Mouse (Mus musculus): ENCODE measurements around the gene Agfg1. TPM values are rescaled to one million over a fixed set of nuclear protein-coding genes. Genes with fewer than 3 reads are reported as not detected.

Agfg1 gene
- total and polyA plus RNA-seq, 3 experiments: 34.1 to 58.6 TPM; not detected in 1

GRCm38 (mm10) chr1:82801105-82801783 lies 38.0 kb upstream of the Agfg1 start:
- Histone ChIP-seq H3K27ac (ENCODE audit: control insufficient read depth, low read depth, low read length) (no peak overlapping the region), H3K79me2 (ENCODE audit: control insufficient read depth, insufficient read depth, low read length, poor library complexity) (no peaks in the 10 kb centered on the region), H3K36me3 (ENCODE audit: control insufficient read depth in 1 of 2, insufficient read depth in 2 of 2, low read length in 2 of 2) (no peaks in the 10 kb centered on the region), H3K9me3 (replicated peaks; ENCODE audit: insufficient read depth, low read length) (no peaks in the 10 kb centered on the region), H3K9ac (ENCODE audit: control insufficient read depth, low read depth, low read length, poor library complexity, severe bottlenecking) (no peak overlapping the region), H3K4me3 (ENCODE audit: control insufficient read depth in 1 of 2, insufficient read depth in 1 of 2, low read depth in 2 of 2, low read length in 2 of 2) (no peak overlapping the region), H3K27me3 (ENCODE audit: control insufficient read depth in 1 of 2, insufficient read depth in 2 of 2, low read length in 2 of 2) (no peaks in the 10 kb centered on the region), H3K4me1 (ENCODE audit: control insufficient read depth in 1 of 2, insufficient read depth in 2 of 2, low read length in 2 of 2) (no peaks in the 10 kb centered on the region)
- no peak for DNase-seq (ENCODE audit: low read depth, low spot score)
- TF ChIP-seq SIN3A (IDR thresholded peaks at IDR 0.05; ENCODE audit: low read length) (no peak), POLR2AphosphoS2 (IDR thresholded peaks at IDR 0.05; ENCODE audit: low read length) (no peak), MYC (IDR thresholded peaks at IDR 0.05; ENCODE audit: low read depth, low read length) (no peak), POLR2AphosphoS5 (IDR thresholded peaks at IDR 0.05; ENCODE audit: borderline replicate concordance, low read depth, low read length) (no peak), USF2 (IDR thresholded peaks at IDR 0.05; ENCODE audit: borderline replicate concordance in 1 of 2, insufficient read depth in 1 of 2, low read depth in 1 of 2, low read length in 2 of 2) (no peak), CTCF (IDR thresholded peaks at IDR 0.05 in 2 of 3, conservative IDR thresholded peaks at IDR 0.05 in 1 of 3; ENCODE audit: control insufficient read depth in 1 of 3, insufficient read depth in 1 of 3, low read depth in 2 of 3, low read length in 3 of 3, poor library complexity in 1 of 3, severe bottlenecking in 1 of 3) (no peak), GATA1 (IDR thresholded peaks at IDR 0.05; ENCODE audit: low read depth, low read length) (no peak), RCOR1 (IDR thresholded peaks at IDR 0.05; ENCODE audit: low read depth, low read length) (no peak), ETS1 (IDR thresholded peaks at IDR 0.05; ENCODE audit: low read depth, low read length) (no peak), SMC3 (IDR thresholded peaks at IDR 0.05; ENCODE audit: low read depth, low read length) (no peak), CHD2 (IDR thresholded peaks at IDR 0.05; ENCODE audit: low read length) (no peak), ZKSCAN1 (IDR thresholded peaks at IDR 0.05; ENCODE audit: low read depth, low read length) (no peak), MEF2A (IDR thresholded peaks at IDR 0.05; ENCODE audit: extremely low read depth, insufficient replicate concordance, low read depth, low read length, poor library complexity, severe bottlenecking) (no peak)

DNA sequence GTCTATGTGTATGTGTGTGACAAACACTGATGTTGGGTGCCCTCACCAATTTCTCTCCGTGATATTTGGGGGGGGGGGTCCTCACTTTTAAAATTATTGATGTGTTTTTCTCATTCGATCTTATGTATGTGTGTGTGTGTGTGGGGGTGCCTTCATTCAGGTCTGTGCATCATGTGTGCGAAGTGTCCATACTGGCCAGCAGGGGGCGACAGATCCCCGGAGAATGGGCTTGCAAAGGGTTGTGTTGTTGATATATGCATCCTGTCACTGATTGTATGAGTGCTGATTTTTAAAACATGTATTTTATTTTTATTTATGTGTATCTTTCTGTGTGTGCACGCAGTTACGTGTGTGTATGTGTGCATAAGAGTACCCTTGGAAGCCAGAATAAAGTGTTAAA lies 35.7 kb upstream of the Agfg1 start:
- no peak overlapping the region for H3K4me3 ChIP-seq (ENCODE audit: control insufficient read depth in 1 of 2, insufficient read depth in 1 of 2, low read depth in 2 of 2, low read length in 2 of 2)
- no peak overlapping the region for H3K27ac ChIP-seq (ENCODE audit: control insufficient read depth, low read depth, low read length)
- no peak overlapping the region for H3K9ac ChIP-seq (ENCODE audit: control insufficient read depth, low read depth, low read length, poor library complexity, severe bottlenecking)
- peak; percentile 72 for DNase-seq (ENCODE audit: low read depth, low spot score)
- no peaks in the 10 kb centered on the region for H3K36me3 ChIP-seq (ENCODE audit: control insufficient read depth in 1 of 2, insufficient read depth in 2 of 2, low read length in 2 of 2)
- H3K79me2 ChIP-seq (ENCODE audit: control insufficient read depth, insufficient read depth, low read length, poor library complexity): no peaks in the 10 kb centered on the region
- H3K9me3 ChIP-seq (replicated peaks; ENCODE audit: insufficient read depth, low read length): no peaks in the 10 kb centered on the region
- TF ChIP-seq GATA1 (IDR thresholded peaks at IDR 0.05; ENCODE audit: low read depth, low read length): no peak
- TF ChIP-seq ZC3H11A (IDR thresholded peaks at IDR 0.05; ENCODE audit: low read depth, low read length): peak; percentile 91
- TF ChIP-seq MAX (IDR thresholded peaks at IDR 0.05; ENCODE audit: low read length): no peak
- no peak for TF ChIP-seq CHD1 (IDR thresholded peaks at IDR 0.05; ENCODE audit: low read depth, low read length)
- no peak for TF ChIP-seq USF1 (IDR thresholded peaks at IDR 0.05; ENCODE audit: low read depth, low read length)
- peak; percentile 76 to 93 (median 86) for TF ChIP-seq CTCF (IDR thresholded peaks at IDR 0.05 in 2 of 3, conservative IDR thresholded peaks at IDR 0.05 in 1 of 3; ENCODE audit: control insufficient read depth in 1 of 3, insufficient read depth in 1 of 3, low read depth in 2 of 3, low read length in 3 of 3, poor library complexity in 1 of 3, severe bottlenecking in 1 of 3)
- no peak for TF ChIP-seq ELF1 (IDR thresholded peaks at IDR 0.05; ENCODE audit: low read depth, low read length)
- no peak for TF ChIP-seq MYB (IDR thresholded peaks at IDR 0.05; ENCODE audit: low read depth, low read length)
- TF ChIP-seq SMC3 (IDR thresholded peaks at IDR 0.05; ENCODE audit: low read depth, low read length): peak; percentile 94
- no peak for TF ChIP-seq ETS1 (IDR thresholded peaks at IDR 0.05; ENCODE audit: low read depth, low read length)
- peak; percentile 92 for TF ChIP-seq RAD21 (IDR thresholded peaks at IDR 0.05; ENCODE audit: low read depth, low read length)
- no peak for TF ChIP-seq NELFE (IDR thresholded peaks at IDR 0.05; ENCODE audit: low read depth, low read length)
- no peak for TF ChIP-seq E2F4 (IDR thresholded peaks at IDR 0.05; ENCODE audit: borderline replicate concordance, low read depth, low read length)
- TF ChIP-seq EP300 (IDR thresholded peaks at IDR 0.05; ENCODE audit: low read depth in 1 of 2, low read length in 2 of 2): no peak
- TF ChIP-seq ZMIZ1 (IDR thresholded peaks at IDR 0.05; ENCODE audit: low read depth, low read length): no peak
- no peak for TF ChIP-seq MYC (IDR thresholded peaks at IDR 0.05; ENCODE audit: low read depth, low read length)
- no peak for TF ChIP-seq MXI1 (IDR thresholded peaks at IDR 0.05; ENCODE audit: low read depth, low read length)
- TF ChIP-seq BHLHE40 (IDR thresholded peaks at IDR 0.05; ENCODE audit: borderline replicate concordance, low read depth, low read length): no peak
- H3K27me3 ChIP-seq (ENCODE audit: control insufficient read depth in 1 of 2, insufficient read depth in 2 of 2, low read length in 2 of 2): no peaks in the 10 kb centered on the region
- H3K4me1 ChIP-seq (ENCODE audit: control insufficient read depth in 1 of 2, insufficient read depth in 2 of 2, low read length in 2 of 2): no peaks in the 10 kb centered on the region
